Mouse (Mus musculus) liver, adult 2 months (tissue): ENCODE results near the gene Ncam1. TPM values are rescaled to one million over a fixed set of nuclear protein-coding genes. Genes with fewer than 3 reads are reported as not detected.

ENCODE experiments used
- DNase-seq: peaks from one replicate; pipeline ENCODE4 v3.0.0-alpha.2; 2011; ENCODE audit warnings: low read depth, low spot score; ENCODE audit errors: extremely low read depth
- H3K27ac ChIP-seq: fragments of 200-500 bp; replicated peaks from 2 replicates; pipeline ENCODE4 v1.5.1; 2012; ENCODE audit warnings: low read depth, mild to moderate bottlenecking, control low read depth, inconsistent platforms, low read length; ENCODE audit not compliant: insufficient read depth
- H3K27me3 ChIP-seq: fragments of 200-500 bp; 2 replicates; pipeline ENCODE4 v1.6.1; 2012; ENCODE audit warnings: mild to moderate bottlenecking, moderate library complexity, low read length, inconsistent platforms; ENCODE audit not compliant: control insufficient read depth, insufficient read depth
- H3K36me3 ChIP-seq: fragments of 200-500 bp; 2 replicates; pipeline ENCODE4 v1.6.1; 2012; ENCODE audit warnings: low read length, inconsistent platforms; ENCODE audit not compliant: control insufficient read depth, insufficient read depth
- H3K4me1 ChIP-seq: fragments of 200-500 bp; 2 replicates; pipeline ENCODE4 v1.6.1; 2011; ENCODE audit warnings: low read length; ENCODE audit not compliant: control insufficient read depth, insufficient read depth
- H3K4me3 ChIP-seq: fragments of 200-500 bp; 2 replicates; pipeline ENCODE4 v1.5.1; 2011; ENCODE audit warnings: low read depth, mild to moderate bottlenecking, control low read depth, low read length, moderate library complexity; ENCODE audit not compliant: insufficient read depth
- H3K79me2 ChIP-seq: fragments of 200-500 bp; 2 replicates; pipeline ENCODE4 v1.6.1; 2012; ENCODE audit warnings: inconsistent platforms, mild to moderate bottlenecking, low read length, moderate library complexity; ENCODE audit not compliant: control insufficient read depth, insufficient read depth
- H3K9ac ChIP-seq: fragments of 200-500 bp; 2 replicates; pipeline ENCODE4 v1.6.1; 2012; ENCODE audit warnings: low read depth, mild to moderate bottlenecking, control low read depth, inconsistent platforms, low read length
- CTCF ChIP-seq: fragments of 200-500 bp; IDR thresholded peaks from 2 replicates; pipeline ENCODE4 v1.5.1; 2011; ENCODE audit warnings: low read depth, low read length, control low read depth
- POLR2A ChIP-seq: fragments of 200-500 bp; IDR thresholded peaks from 2 replicates; pipeline ENCODE4 v1.6.1; 2011; ENCODE audit warnings: low read length, control low read depth; ENCODE audit not compliant: insufficient read depth; ENCODE audit errors: extremely low read depth
- WGBS: fragments of 180-500 bp; shearing (Covaris S2); methylation state at CpG from one replicate; pipeline ENCODE4 v1.1.7; 2018; 5-methylcytosine and 5-hydroxymethylcytosine counted together
- polyA plus RNA-seq: library from polyadenylated mRNA; depleted of rRNA; stranded (reverse); fragments of >200 nt; gene quantifications from 2 replicates; pipeline ENCODE4 v1.2.3, GENCODE M21; 2012
- total RNA-seq: library from RNA; depleted of rRNA; stranded (reverse); fragments of >200 nt; gene quantifications from 2 replicates; pipeline ENCODE4 v1.2.3, GENCODE M21; 2014

The Ncam1 gene
- total and polyA plus RNA-seq, 2 experiments = 0.07 to 0.18 TPM

DNA sequence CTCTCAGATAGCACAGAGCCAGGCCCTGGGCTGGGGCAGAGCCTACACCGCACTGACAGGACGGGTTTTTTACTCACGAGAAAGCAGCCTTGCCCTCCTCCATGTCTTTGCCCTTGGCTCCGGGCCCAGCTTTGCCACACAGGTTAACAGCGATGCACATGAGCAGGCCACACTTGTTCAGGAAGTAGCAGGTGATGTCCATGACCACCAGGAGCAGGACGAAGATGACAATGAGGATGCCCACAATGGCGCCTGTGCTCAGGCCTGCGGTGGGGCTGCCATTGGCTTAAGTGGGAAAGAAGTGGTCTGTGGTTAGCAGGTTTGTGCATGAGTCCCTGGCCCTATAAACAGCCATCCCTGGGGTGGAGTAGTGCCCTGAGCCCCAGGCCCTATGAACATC, 289.1 kb downstream of the Ncam1 start:
- Histone ChIP-seq H3K27me3 (no peaks in the 10 kb centered on the region), H3K4me1 (no peaks in the 10 kb centered on the region), H3K27ac (no peak overlapping the region), H3K9ac (no peak overlapping the region), H3K36me3 (no peaks in the 10 kb centered on the region), H3K4me3 (no peak overlapping the region), H3K79me2 (no peaks in the 10 kb centered on the region)
- 95% methylated on average over 8 of the region's 8 CpGs for WGBS
- DNase-seq = no peak
- TF ChIP-seq POLR2A (no peak), CTCF (no peak)

DNA sequence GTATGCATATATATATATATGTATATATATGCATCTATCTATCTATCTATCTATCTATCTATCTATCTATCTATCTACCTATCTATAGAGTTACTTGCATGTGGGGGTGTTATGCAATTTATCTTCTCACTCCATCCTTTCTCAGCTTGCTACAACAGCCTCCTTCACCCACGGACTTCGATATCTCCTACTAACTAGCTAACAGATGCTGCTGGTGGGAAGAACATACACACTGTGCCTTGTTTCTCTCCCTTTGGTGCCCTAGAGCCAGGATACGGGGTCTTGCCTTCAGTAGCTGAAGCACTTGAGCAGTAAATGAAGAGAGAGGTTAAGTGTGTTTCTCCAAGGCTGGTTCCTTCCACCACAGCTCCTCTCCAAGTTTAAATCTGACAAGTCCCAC, 289.6 kb downstream of the Ncam1 start:
- TF ChIP-seq POLR2A = no peak
- no peak for TF ChIP-seq CTCF
- Histone ChIP-seq H3K4me1 (no peaks in the 10 kb centered on the region), H3K27me3 (no peaks in the 10 kb centered on the region), H3K36me3 (no peaks in the 10 kb centered on the region), H3K9ac (no peak overlapping the region), H3K79me2 (no peaks in the 10 kb centered on the region), H3K27ac (no peak overlapping the region), H3K4me3 (no peak overlapping the region)
- DNase-seq = no peak
- WGBS = 89% methylated on average over 3 of the region's 3 CpGs

DNA sequence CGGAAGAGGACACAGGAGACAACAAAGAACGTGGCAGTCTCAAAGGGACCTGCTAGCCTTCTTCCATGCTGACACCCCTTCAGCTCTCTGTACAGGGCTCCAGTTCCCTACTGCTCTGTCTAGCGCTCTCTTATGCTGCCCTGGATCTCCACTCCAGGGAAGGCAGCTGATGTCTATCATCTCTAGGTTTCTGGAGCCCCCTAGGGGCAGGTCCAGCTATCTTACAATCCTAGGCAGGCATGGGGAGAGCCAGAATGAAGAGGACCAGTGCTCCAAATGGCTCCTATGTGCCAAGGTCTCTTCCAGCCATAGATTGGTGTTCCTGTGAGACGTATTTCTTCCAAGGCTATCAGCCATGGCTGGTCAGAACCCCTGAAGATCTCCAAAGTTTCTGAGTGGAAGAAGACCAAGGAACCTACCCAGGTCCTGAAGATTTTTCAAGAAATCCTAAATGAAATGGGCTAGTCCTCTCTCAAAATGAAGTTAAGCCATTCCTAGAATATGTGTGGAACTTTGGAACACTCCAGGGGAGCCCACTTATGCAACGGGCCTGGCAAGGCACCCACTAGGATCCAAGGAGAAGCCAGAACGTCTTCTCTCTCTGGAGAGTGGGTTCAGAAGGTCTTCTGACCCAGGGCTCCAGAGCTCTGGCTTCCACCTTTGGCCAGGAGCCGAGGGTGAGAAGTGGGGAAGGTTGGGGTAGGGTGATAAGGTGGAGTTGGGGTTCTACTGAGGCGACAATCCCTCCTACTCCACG, 290.7 kb downstream of the Ncam1 start:
- Histone ChIP-seq H3K36me3 (no peaks in the 10 kb centered on the region), H3K4me3 (no peak overlapping the region), H3K79me2 (no peaks in the 10 kb centered on the region), H3K4me1 (no peaks in the 10 kb centered on the region), H3K9ac (no peak overlapping the region), H3K27ac (no peak overlapping the region), H3K27me3 (no peaks in the 10 kb centered on the region)
- WGBS = 71% methylated on average over 9 of the region's 9 CpGs
- no peak for DNase-seq
- TF ChIP-seq CTCF (no peak), POLR2A (no peak)

DNA sequence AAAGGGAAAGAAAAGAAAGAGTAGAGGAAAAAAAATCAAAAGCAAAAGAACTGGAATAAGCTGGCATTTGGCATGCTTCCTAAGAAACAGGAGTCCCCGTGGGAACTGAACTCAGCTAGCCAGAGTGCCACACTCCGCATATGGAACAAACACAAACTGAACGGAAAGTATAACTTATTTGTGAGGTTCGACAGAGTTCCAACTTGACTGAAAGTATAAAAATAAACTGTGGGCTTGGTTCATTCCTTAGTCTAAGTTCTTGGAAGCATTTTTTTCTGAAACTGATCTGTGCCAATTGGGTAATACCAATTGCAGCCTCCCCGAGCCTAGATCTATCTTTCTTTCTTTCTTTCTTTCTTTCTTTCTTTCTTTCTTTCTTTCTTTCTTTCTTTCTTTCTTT, 294.1 kb downstream of the Ncam1 start:
- TF ChIP-seq POLR2A (no peak), CTCF (no peak)
- H3K36me3 ChIP-seq = no peaks in the 10 kb centered on the region
- H3K79me2 ChIP-seq = no peaks in the 10 kb centered on the region
- H3K4me1 ChIP-seq = no peaks in the 10 kb centered on the region
- H3K9ac ChIP-seq = no peak overlapping the region
- WGBS = 68% methylated on average over 5 of the region's 5 CpGs
- peaks cover 3% of the 10 kb centered on the region; the same call in 1 of the 2 replicates for H3K27me3 ChIP-seq
- H3K27ac ChIP-seq = no peak overlapping the region
- H3K4me3 ChIP-seq = no peak overlapping the region
- DNase-seq = no peak

DNA sequence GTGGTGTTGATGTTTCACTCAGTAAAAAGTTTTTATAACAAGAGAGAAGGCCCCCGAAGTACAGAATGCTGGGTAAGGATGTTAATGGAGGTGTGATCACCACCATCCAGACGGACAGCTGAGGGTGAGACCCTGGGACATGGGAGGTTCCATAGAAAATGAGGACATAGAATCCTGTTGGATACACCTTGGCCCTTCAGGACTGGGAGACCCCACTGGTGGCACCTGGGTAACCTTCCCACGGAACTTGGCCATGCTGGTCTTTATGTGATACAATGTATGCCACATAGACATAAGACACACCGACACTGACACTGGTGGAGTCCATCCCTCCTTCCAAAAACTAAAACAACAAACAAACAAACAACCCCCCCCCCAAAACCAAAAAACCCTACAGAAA, 296.5 kb downstream of the Ncam1 start:
- no peak for DNase-seq
- 87% methylated on average over 4 of the region's 4 CpGs for WGBS
- H3K9ac ChIP-seq = no peak overlapping the region
- H3K27me3 ChIP-seq = peaks cover 3% of the 10 kb centered on the region; the same call in 1 of the 2 replicates
- H3K36me3 ChIP-seq = no peaks in the 10 kb centered on the region
- no peaks in the 10 kb centered on the region for H3K4me1 ChIP-seq
- no peak overlapping the region for H3K27ac ChIP-seq
- no peaks in the 10 kb centered on the region for H3K79me2 ChIP-seq
- H3K4me3 ChIP-seq = no peak overlapping the region
- TF ChIP-seq POLR2A (no peak), CTCF (no peak)

DNA sequence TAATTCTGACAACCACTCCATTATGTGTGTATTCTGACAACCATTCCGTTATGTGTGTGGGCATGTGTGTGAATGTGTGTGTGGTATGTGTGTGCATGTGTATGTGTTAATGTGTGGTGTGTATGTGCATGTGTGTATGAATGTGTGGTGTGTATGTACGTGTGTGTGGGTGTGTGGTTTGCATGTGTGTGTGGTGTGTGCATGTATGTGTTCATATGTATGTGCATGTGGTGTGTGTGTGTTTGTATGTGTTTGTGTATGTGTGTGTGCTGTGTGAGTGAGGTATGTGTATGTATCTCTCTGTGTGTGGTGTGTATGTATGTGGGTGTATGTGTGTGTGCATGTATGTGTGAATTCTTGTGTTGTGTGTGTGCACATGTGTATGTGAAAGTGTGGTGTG, 298.8 kb downstream of the Ncam1 start:
- no peak for TF ChIP-seq POLR2A
- no peak for TF ChIP-seq CTCF
- no peaks in the 10 kb centered on the region for H3K4me1 ChIP-seq
- H3K4me3 ChIP-seq = no peak overlapping the region
- H3K27me3 ChIP-seq = peaks cover 3% of the 10 kb centered on the region; the same call in 1 of the 2 replicates
- H3K36me3 ChIP-seq = no peaks in the 10 kb centered on the region
- no peak overlapping the region for H3K27ac ChIP-seq
- H3K79me2 ChIP-seq = no peaks in the 10 kb centered on the region
- H3K9ac ChIP-seq = no peak overlapping the region
- no peak for DNase-seq
- 76% methylated on average over 2 of the region's 2 CpGs for WGBS
